Mouse (Mus musculus) heart, postnatal 10 days (tissue): ENCODE measurements around the gene Zc3h6. TPM values are rescaled to one million over a fixed set of nuclear protein-coding genes. Genes with fewer than 3 reads are reported as not detected.

Experiments
- DNase-seq, 2 experiments: peaks; one replicate each; pipeline ENCODE4 v3.0.0; 2021
- intact Hi-C: fragments of 180-260 bp; cut with DNase I; formaldehyde crosslinking; loops from one replicate; pipeline ENCODE4 v1.15.1; 2025
- total RNA-seq, 2 experiments: library from RNA; stranded (reverse); gene quantifications; 2 replicates each; pipeline ENCODE4 v1.2.3; 2021

Zc3h6 gene
- 1 to 10 TPM; 3.8 to 5.1 TPM for total RNA-seq

- intact Hi-C loops, result no loop called here
- DNase-seq, result peak; percentile 99
Measured at GRCm38 (mm10) chr2:128966641-128967580, at the start of gene Zc3h6. TSS of gene Zc3h6 (plus strand) at chr2:128967402.

GRCm38 (mm10) chr2:128924799-128925198, 42.4 kb upstream of the Zc3h6 start:
- DNase-seq, result no peak
- intact Hi-C loops, result no loop called here

GRCm38 (mm10) chr2:128928446-128928845, 38.8 kb upstream of the Zc3h6 start:
- intact Hi-C loops, result no loop called here
- DNase-seq, result no peak

- intact Hi-C loops, result no loop called here
- no peak for DNase-seq
Measured at GRCm38 (mm10) chr2:128930704-128931103, 36.5 kb upstream of the Zc3h6 start.

GRCm38 (mm10) chr2:128936256-128936655, 30.9 kb upstream of the Zc3h6 start:
- intact Hi-C loops, result no loop called here
- no peak for DNase-seq

GRCm38 (mm10) chr2:128943538-128944528, 23.4 kb upstream of the Zc3h6 start, which contains the start of gene Zc3h8:
TSS of gene Zc3h8 (minus strand) at chr2:128944077.
- intact Hi-C loops, result loop anchor here (5.0 kb wide), 1 partner anchor 247 kb away; the partner anchor contains the start of gene Mertk
- peak; percentile 98 for DNase-seq

GRCm38 (mm10) chr2:128947962-128948588, 19.1 kb upstream of the Zc3h6 start:
- intact Hi-C loops, result loop anchor here (2.0 to 5.0 kb wide), 3 partner anchors 109 to 309 kb away; no protein-coding TSS in a partner anchor
- peak; percentile 50 to 53 for DNase-seq

GRCm38 (mm10) chr2:128954186-128954585, 13.0 kb upstream of the Zc3h6 start:
- DNase-seq, result no peak
- intact Hi-C loops, result no loop called here

- no peak for DNase-seq
- intact Hi-C loops, result no loop called here
Measured at GRCm38 (mm10) chr2:128965505-128966105, 1.6 kb upstream of the Zc3h6 start.

GRCm38 (mm10) chr2:128966236-128966635, 966 bp upstream of the Zc3h6 start:
- no peak for DNase-seq
- intact Hi-C loops, result no loop called here

GRCm38 (mm10) chr2:128967661-128968441, 649 bp downstream of the Zc3h6 start, which contains the start of gene Gm10762:
TSS of gene Gm10762 (minus strand) at chr2:128967725.
- intact Hi-C loops, result no loop called here
- peak; percentile 86 to 88 for DNase-seq

- no peak for DNase-seq
- intact Hi-C loops, result no loop called here
Measured at GRCm38 (mm10) chr2:128968475-128969083, 1.4 kb downstream of the Zc3h6 start.

GRCm38 (mm10) chr2:128972301-128972700, 5.1 kb downstream of the Zc3h6 start:
- no peak for DNase-seq
- intact Hi-C loops, result no loop called here

- no peak for DNase-seq
- intact Hi-C loops, result no loop called here
Measured at GRCm38 (mm10) chr2:128975572-128975971, 8.4 kb downstream of the Zc3h6 start.

- intact Hi-C loops, result no loop called here
Measured at GRCm38 (mm10) chr2:128984746-128985145, 17.5 kb downstream of the Zc3h6 start.

GRCm38 (mm10) chr2:129004872-129005271, 37.7 kb downstream of the Zc3h6 start:
- DNase-seq, result no peak
- intact Hi-C loops, result loop anchor here (5.0 kb wide), 1 partner anchor 82 kb away; no protein-coding TSS in a partner anchor

More at GRCm38 (mm10) chr2:128984746-128985145, 17.5 kb downstream of the Zc3h6 start:
- no peak for DNase-seq

GRCm38 (mm10) chr2:129006194-129006749, 39.1 kb downstream of the Zc3h6 start:
- no peak for DNase-seq
- intact Hi-C loops, result loop anchor here (5.0 kb wide), 1 partner anchor 81 kb away; no protein-coding TSS in a partner anchor

GRCm38 (mm10) chr2:129008867-129009266, 41.7 kb downstream of the Zc3h6 start:
- intact Hi-C loops, result loop anchor here (5.0 kb wide), 1 partner anchor 78 kb away; no protein-coding TSS in a partner anchor

More at GRCm38 (mm10) chr2:129008867-129009266, 41.7 kb downstream of the Zc3h6 start:
- peak in 1 of 2 experiments; percentile 21 for DNase-seq
